Mouse (Mus musculus) limb, embryonic 11.5 days (tissue): ENCODE measurements around the gene Tcea3. TPM values are rescaled to one million over a fixed set of nuclear protein-coding genes. Genes with fewer than 3 reads are reported as not detected.

ENCODE experiments used
- polyA plus RNA-seq: library from polyadenylated mRNA; unstranded; fragments of >200 nt; fragmentation: Nextera tagmentation; extraction: Ambion mirVana; gene quantifications from 2 replicates; pipeline ENCODE4 v1.2.1, GENCODE M21; 2014

The Tcea3 gene
- polyA plus RNA-seq, 1 experiment from 2014 or later = 3.1 TPM

Other genes starting within 250 kb of the Tcea3 start
- 45.8 and 47.3 TPM in 2 replicates for gene Eloa, start 226.0 kb upstream of the Tcea3 start, polyA plus RNA-seq
- 529 and 535 TPM in 2 replicates for gene Rpl11, start 194.3 kb upstream of the Tcea3 start, polyA plus RNA-seq
- 534 and 581 TPM in 2 replicates for gene Id3, start 104.2 kb upstream of the Tcea3 start, polyA plus RNA-seq
- 4.7 and 5.7 TPM in 2 replicates for gene E2f2, start 75.3 kb upstream of the Tcea3 start, polyA plus RNA-seq
- 3.0 and 3.2 TPM in 2 replicates for gene Asap3, start 41.4 kb upstream of the Tcea3 start, polyA plus RNA-seq
- 25.3 and 26.0 TPM in 2 replicates for gene Zfp46, start 37.0 kb downstream of the Tcea3 start, polyA plus RNA-seq
- 192 and 196 TPM in 2 replicates for gene Hnrnpr, start 63.2 kb downstream of the Tcea3 start, polyA plus RNA-seq
- 0.15 TPM in 1 of 2 replicates, not detected in the other for gene Htr1d, start 175.8 kb downstream of the Tcea3 start, polyA plus RNA-seq
- gene 6030445D17Rik, start 214.5 kb downstream of the Tcea3 start, polyA plus RNA-seq = 0.08 and 0.10 TPM in 2 replicates
- 134 and 137 TPM in 2 replicates for gene Luzp1, start 222.0 kb downstream of the Tcea3 start, polyA plus RNA-seq